Mouse (Mus musculus): ENCODE data around the gene Ctf1.
"Not testable (repeated sequence)": the region's sequence is repeated elsewhere in the genome, so short reads cannot be mapped to it uniquely, and the experiment has no call there.

GRCm38 (mm10) chr7:127693730-127694129 lies 18.8 kb upstream of the Ctf1 start:
- not testable (repeated sequence) for TF ChIP-seq CTCF (conservative IDR thresholded peaks at IDR 0.05; ENCODE audit: low read length); NANOG (IDR thresholded peaks at IDR 0.05; ENCODE audit: borderline replicate concordance, low read length)

All from E14TG2a.4 (cell line).